Mouse (Mus musculus): ENCODE results near the gene Sympk.

Gene Sympk

GRCm38 (mm10) chr7:19002848-19003498 is 21.2 kb upstream of the Sympk start:
- TF ChIP-seq GATA4 (IDR thresholded peaks at IDR 0.05; ENCODE audit: insufficient replicate concordance, low read length): no peak

DNA sequence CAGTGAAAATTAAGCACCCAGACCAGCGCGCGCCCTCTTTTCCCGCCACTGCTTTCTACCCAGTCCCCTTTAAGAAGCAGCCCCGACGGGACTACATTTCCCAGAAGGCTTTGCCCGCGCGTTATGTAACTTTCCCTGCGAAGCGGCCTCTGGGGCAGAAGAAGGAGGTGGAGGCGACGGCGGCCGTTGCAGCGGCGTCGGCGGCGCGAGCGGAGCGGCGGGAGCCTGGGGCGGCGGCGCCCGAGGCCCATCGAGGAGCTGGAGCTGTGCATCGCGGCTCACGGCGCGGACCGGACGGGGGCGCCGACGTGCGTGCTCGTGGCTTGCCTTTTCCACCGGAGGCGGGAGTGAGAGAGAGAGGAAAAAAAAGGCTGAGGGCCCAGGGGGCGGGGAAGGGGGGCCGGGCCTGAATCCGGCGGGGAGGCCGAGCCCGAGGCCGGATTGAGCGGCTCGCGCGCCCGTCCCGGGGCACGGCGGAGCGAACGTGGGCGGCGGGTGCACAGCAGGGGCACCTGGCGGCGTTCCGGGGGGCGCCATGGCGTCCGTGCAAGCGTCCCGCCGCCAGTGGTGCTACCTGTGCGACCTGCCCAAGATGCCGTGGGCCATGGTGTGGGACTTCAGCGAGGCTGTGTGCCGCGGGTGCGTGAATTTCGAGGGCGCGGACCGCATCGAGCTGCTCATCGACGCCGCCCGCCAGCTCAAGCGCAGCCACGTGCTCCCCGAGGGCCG is 20.1 kb upstream of the Sympk start, which contains the start of gene Irf2bp1:
Gene Irf2bp1, plus strand, starts transcription at position 143 of the 729 bp plus-strand sequence.
- no peak for TF ChIP-seq GATA4 (IDR thresholded peaks at IDR 0.05; ENCODE audit: insufficient replicate concordance, low read length)

DNA sequence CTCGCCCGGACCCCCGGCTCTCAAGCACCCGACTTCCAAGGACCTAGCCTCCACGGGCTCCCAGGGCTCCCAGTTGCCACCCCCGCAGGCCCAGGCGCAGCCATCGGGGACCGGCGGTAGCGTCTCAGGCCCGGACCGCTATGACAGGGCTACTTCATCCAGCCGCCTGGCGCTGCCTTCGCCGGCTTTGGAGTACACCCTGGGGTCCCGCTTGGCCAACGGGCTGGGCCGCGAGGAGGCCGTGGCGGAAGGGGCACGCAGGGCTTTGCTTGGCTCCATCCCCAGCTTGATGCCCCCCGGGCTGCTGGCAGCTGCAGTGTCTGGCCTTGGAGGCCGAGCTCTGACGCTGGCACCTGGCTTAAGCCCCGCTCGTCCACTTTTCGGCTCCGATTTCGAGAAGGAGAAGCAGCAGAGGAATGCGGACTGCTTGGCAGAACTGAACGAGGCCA is 19.5 kb upstream of the Sympk start:
- TF ChIP-seq GATA4 (IDR thresholded peaks at IDR 0.05; ENCODE audit: insufficient replicate concordance, low read length): no peak

- no peak for TF ChIP-seq GATA4 (IDR thresholded peaks at IDR 0.05; ENCODE audit: insufficient replicate concordance, low read length)
Observed at GRCm38 (mm10) chr7:19005417-19006121, 18.6 kb upstream of the Sympk start.

DNA sequence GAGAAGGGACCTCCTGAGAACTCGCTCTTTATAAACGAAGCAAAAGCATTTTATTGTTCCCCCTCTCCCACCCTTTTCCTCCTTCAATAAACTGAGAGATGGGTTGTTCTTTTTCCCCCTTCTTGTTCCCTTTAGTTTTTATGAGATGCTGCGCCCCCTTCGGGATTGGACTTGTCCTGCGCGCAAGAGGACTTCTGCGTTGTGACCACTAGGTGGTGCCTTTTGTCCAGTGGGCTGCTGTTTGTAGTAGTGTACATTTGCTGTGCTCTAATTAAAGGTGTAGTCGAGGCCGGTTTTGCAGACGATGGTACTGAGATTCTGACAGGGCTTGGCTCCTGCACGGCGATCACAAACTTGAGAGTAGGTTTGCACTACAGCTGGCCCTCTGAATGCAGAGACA is 17.7 kb upstream of the Sympk start:
- TF ChIP-seq GATA4 (IDR thresholded peaks at IDR 0.05; ENCODE audit: insufficient replicate concordance, low read length): no peak

- TF ChIP-seq GATA4 (IDR thresholded peaks at IDR 0.05; ENCODE audit: insufficient replicate concordance, low read length): no peak
Observed at GRCm38 (mm10) chr7:19007026-19007977, 16.9 kb upstream of the Sympk start.

- TF ChIP-seq GATA4 (IDR thresholded peaks at IDR 0.05; ENCODE audit: insufficient replicate concordance, low read length): no peak; the same call in 1 of the 2 replicates
Observed at GRCm38 (mm10) chr7:19010581-19010980, 13.6 kb upstream of the Sympk start.

GRCm38 (mm10) chr7:19012025-19012621 is 12.1 kb upstream of the Sympk start:
- TF ChIP-seq GATA4 (IDR thresholded peaks at IDR 0.05; ENCODE audit: insufficient replicate concordance, low read length): no peak

- TF ChIP-seq GATA4 (IDR thresholded peaks at IDR 0.05; ENCODE audit: insufficient replicate concordance, low read length): 0 out of 2 replicates have a peak, but pooled peaks have one; percentile 49
Observed at GRCm38 (mm10) chr7:19012882-19013281, 11.3 kb upstream of the Sympk start.

DNA sequence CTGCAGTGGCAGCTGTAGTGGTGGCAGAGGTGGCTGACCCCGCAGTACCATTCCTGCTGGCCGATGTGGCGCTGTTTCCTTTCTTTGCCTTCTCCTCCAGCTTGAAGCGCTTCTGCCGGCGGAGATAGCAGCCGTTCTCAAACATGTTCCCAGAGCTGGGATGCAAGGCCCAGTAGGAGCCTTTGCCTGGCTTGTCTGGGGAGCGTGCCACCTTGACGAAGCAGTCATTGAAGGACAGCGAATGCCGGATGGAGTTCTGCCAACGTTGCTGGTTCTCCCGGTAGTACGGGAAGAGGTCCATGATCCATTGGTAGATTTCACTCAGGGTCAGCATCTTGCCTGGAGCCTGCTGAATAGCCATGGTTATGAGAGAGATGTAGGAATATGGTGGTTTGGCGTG is 9.7 kb upstream of the Sympk start:
- no peak for TF ChIP-seq GATA4 (IDR thresholded peaks at IDR 0.05; ENCODE audit: insufficient replicate concordance, low read length)

DNA sequence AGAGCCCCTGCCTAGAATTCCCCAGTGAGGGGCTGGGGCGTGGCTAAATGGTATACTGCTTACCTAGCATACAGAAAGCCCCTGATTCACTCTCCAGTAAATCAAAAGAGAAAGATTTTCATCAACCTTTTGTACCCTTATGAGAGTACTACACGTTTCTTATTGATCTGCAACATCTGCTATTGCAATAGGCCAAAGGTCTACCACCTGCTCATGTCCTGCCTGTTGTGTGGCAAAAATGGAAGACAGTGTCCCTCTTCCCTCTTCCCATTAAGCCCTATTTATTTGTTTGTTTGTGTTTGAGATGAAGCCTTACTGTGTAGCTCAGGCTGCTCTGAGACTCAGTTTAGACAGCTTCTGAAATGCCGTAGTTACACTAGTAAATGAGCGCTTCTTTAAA is 8.1 kb upstream of the Sympk start:
- no peak for TF ChIP-seq GATA4 (IDR thresholded peaks at IDR 0.05; ENCODE audit: insufficient replicate concordance, low read length)

DNA sequence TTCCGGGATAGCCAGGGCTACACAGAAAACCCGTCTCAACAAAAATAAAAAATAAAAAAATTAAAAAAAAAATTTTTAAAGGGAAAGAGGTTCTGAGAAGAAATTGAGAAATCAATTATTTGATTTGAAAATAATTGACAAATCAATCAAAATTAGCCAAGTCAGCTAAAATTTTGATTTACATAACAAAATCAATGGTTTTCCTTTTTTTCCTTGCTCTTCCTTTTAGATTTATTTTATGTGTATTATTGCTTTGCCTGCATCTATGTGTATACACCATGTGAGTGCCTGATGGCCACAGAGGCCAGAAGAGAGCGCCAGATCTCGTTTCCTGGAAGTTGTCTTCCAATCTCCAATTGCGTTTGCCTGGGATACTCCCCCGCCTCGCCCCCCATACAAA is 6.3 kb upstream of the Sympk start:
- no peak for TF ChIP-seq GATA4 (IDR thresholded peaks at IDR 0.05; ENCODE audit: insufficient replicate concordance, low read length)

DNA sequence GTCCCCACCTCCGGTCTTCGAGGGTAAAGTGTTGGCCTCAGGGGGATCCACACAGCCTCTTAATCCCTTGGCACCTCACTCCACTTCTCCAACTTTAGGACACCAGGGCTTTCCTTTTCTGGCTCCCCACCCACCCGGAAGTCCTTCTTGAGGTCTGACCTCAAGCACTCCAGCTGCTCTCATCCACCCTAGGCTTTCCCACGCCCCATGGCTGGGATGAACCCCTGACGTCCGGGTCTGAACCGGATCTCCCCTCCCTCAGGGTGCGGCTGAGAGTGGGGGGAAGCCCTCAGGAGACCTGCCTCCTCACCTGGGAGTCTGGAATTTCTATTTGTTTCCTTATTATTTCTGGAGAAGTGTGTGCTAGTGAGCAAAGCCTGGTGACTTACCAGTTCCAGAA is 3.1 kb upstream of the Sympk start:
- TF ChIP-seq GATA4 (IDR thresholded peaks at IDR 0.05; ENCODE audit: insufficient replicate concordance, low read length): no peak

GRCm38 (mm10) chr7:19022189-19022958 is 1.8 kb upstream of the Sympk start:
- no peak for TF ChIP-seq GATA4 (IDR thresholded peaks at IDR 0.05; ENCODE audit: insufficient replicate concordance, low read length)
